Mouse (Mus musculus) liver, embryonic 15.5 days (tissue): ENCODE measurements at regions not wholly inside any gene's neighbourhood (a gene's known extent, or its start where the extent isn't known, plus 50 kb on each side); places are given as distances from the start of the nearest gene placed in this dataset.

Source experiments
- ATAC-seq: fragments of 200-750 bp; cut with Nextera tagmentation; 2 replicates; pipeline ENCODE4 v1.8.0; 2017; ENCODE audit warnings: moderate number of reproducible peaks, mild to moderate bottlenecking, moderate library complexity; ENCODE audit not compliant: insufficient read depth
- H3K27ac ChIP-seq: fragments of 300-500 bp; sonication (generic); replicated peaks from 2 replicates; pipeline ENCODE4 v1.5.1; 2015; ENCODE audit warnings: mild to moderate bottlenecking, inconsistent platforms
- H3K27me3 ChIP-seq: fragments of 300-500 bp; sonication (generic); 2 replicates; pipeline ENCODE4 v1.6.1; 2015; ENCODE audit warnings: mild to moderate bottlenecking, inconsistent platforms
- H3K36me3 ChIP-seq: fragments of 300-500 bp; sonication (generic); replicated peaks from 2 replicates; pipeline ENCODE4 v1.6.1; 2015; ENCODE audit warnings: moderate library complexity, mild to moderate bottlenecking, inconsistent platforms
- H3K4me1 ChIP-seq: fragments of 300-500 bp; sonication (generic); replicated peaks from 2 replicates; pipeline ENCODE4 v1.6.1; 2015; ENCODE audit warnings: inconsistent platforms
- H3K4me2 ChIP-seq: fragments of 300-500 bp; sonication (generic); 2 replicates; pipeline ENCODE4 v1.6.1; 2015; ENCODE audit warnings: moderate library complexity, mild to moderate bottlenecking, inconsistent platforms
- H3K4me3 ChIP-seq: fragments of 300-500 bp; sonication (generic); replicated peaks from 2 replicates; pipeline ENCODE4 v1.5.1; 2015; ENCODE audit warnings: mild to moderate bottlenecking, inconsistent platforms
- H3K9ac ChIP-seq: fragments of 300-500 bp; sonication (generic); 2 replicates; pipeline ENCODE4 v1.6.1; 2015; ENCODE audit warnings: moderate library complexity, mild to moderate bottlenecking, inconsistent platforms
- H3K9me3 ChIP-seq: fragments of 300-500 bp; sonication (generic); replicated peaks from 2 replicates; pipeline ENCODE4 v1.6.1; 2016; ENCODE audit warnings: inconsistent platforms
- WGBS: fragments of 180-500 bp; shearing (Covaris S2); methylation state at CpG from one replicate; pipeline ENCODE4 v1.1.7; 2015; ENCODE audit warnings: mixed read lengths; ENCODE audit not compliant: insufficient replicate concordance; 5-methylcytosine and 5-hydroxymethylcytosine counted together

DNA sequence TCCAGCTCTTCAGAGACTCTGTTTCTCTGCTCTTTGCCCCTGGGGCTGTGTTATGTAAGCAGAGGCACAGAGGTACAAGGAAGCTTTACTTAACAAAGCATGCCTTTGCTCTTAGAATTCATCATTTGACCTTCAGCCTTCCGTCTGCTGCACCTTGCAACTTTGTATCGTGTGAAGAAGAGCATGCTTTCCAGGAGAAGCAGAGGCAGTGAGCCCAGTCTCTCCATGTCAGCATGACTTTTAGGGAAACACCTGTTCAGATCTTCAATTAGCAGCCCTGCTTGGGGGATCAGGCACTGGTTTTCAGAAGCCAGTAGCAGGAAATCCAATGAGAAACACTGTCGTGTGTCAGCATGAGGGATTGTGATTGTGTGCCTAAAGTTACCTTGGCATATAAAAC, 226.7 kb downstream of the Abcc12 start:
- Histone ChIP-seq H3K4me3 (no peak overlapping the region), H3K36me3 (no peaks in the 10 kb centered on the region), H3K27ac (no peak overlapping the region), H3K27me3 (no peaks in the 10 kb centered on the region), H3K4me1 (no peaks in the 10 kb centered on the region), H3K9ac (no peak overlapping the region), H3K9me3 (no peaks in the 10 kb centered on the region), H3K4me2 (no peak overlapping the region)
- ATAC-seq = no peak
- 57% methylated on average over 3 of the region's 3 CpGs for WGBS

DNA sequence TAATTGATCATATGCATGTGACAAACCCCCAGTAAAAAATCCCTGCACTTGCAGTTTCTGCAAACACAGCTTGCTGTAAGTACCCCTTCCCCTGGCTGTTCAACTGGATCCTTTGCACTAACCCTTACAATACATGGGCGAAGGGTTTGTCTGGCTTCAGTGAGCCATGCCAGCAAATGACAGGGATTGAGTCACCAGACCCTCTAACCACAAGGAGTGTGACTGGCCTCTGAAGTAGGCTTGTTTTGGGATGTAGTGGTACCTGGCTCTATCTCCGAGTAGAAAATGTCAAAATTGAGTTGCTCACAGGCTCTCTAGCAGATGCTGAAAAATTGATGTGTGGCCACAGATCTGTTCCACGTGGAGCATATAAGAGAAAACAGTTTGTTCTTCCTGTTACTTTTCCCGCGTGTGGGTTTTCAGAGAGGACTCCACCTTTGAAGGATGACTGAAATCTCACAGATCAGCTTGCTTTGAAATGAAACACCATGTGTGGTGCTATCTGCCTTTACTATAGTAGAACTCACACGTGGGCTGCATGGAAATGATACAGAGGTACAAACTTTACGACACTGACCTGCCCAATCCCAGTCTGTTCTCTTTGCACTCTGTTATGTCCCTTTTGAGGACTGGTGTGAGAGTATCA, 228.8 kb downstream of the Abcc12 start:
- ATAC-seq = no peak
- Histone ChIP-seq H3K9me3 (no peaks in the 10 kb centered on the region), H3K36me3 (no peaks in the 10 kb centered on the region), H3K4me1 (no peaks in the 10 kb centered on the region), H3K4me2 (no peak overlapping the region), H3K27ac (no peak overlapping the region), H3K4me3 (no peak overlapping the region), H3K9ac (no peak overlapping the region), H3K27me3 (no peaks in the 10 kb centered on the region)
- WGBS = 58% methylated on average over 7 of the region's 7 CpGs

DNA sequence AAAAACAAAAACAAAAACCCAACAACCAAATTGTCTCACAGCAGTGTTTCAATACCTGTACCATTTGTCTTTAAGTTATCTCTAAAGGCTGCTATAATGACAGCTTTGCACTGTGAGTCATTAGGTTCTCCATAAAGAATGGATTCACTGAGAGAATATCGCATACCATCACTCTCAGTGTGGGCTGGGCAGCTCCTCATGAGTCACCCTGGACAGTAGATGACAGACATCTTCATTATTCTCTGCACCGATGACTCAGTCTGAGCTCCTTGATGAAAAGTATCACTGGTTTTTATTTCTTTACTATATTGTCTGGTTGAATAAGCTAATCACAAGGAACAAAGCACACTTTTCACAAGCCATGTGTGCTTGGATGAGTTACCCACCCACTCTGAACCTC, 230.4 kb downstream of the Abcc12 start:
- no peaks in the 10 kb centered on the region for H3K36me3 ChIP-seq
- no peaks in the 10 kb centered on the region for H3K27me3 ChIP-seq
- no peaks in the 10 kb centered on the region for H3K4me1 ChIP-seq
- no peak overlapping the region for H3K4me3 ChIP-seq
- H3K4me2 ChIP-seq = no peak overlapping the region
- H3K27ac ChIP-seq = no peak overlapping the region
- H3K9me3 ChIP-seq = no peaks in the 10 kb centered on the region
- H3K9ac ChIP-seq = no peak overlapping the region
- ATAC-seq = no peak
- WGBS = 76% methylated on average over 2 of the region's 2 CpGs

DNA sequence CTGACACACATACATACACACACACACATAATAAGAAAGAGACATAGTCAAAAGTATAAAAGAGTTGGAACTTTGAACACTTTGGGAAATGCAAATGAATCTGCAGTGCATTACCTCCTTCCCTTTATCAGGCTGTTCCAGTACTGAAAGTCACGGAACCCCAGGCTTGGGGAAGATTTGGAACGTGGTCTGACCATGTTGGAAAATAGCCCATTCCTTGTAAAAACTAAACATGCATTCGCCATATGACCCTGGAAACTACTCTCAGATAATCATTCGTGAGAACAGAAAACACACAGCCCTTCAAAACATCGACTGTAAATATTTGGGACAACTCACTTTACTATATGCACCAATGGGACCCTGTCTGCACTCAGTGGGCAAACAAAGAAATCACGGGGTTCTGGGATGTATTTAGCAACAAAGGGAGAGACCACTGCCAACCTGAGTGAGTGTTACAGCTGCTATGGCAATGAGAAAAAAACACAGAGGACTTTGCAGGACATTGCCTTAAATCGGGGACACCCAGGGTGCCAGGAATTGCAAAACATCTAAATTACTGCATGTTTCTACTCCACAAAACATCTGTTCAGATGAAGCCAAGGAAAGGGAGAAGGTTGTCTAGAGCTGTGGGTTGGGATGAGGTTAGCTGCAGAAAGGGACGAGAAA, 238.3 kb downstream of the Abcc12 start:
- WGBS = 53% methylated on average over 8 of the region's 8 CpGs
- H3K27ac ChIP-seq = no peak overlapping the region
- H3K27me3 ChIP-seq = no peaks in the 10 kb centered on the region
- H3K4me2 ChIP-seq = no peak overlapping the region
- H3K9ac ChIP-seq = no peak overlapping the region
- H3K4me3 ChIP-seq = no peak overlapping the region
- H3K36me3 ChIP-seq = no peaks in the 10 kb centered on the region
- H3K4me1 ChIP-seq = no peaks in the 10 kb centered on the region
- ATAC-seq = no peak
- H3K9me3 ChIP-seq = no peaks in the 10 kb centered on the region

DNA sequence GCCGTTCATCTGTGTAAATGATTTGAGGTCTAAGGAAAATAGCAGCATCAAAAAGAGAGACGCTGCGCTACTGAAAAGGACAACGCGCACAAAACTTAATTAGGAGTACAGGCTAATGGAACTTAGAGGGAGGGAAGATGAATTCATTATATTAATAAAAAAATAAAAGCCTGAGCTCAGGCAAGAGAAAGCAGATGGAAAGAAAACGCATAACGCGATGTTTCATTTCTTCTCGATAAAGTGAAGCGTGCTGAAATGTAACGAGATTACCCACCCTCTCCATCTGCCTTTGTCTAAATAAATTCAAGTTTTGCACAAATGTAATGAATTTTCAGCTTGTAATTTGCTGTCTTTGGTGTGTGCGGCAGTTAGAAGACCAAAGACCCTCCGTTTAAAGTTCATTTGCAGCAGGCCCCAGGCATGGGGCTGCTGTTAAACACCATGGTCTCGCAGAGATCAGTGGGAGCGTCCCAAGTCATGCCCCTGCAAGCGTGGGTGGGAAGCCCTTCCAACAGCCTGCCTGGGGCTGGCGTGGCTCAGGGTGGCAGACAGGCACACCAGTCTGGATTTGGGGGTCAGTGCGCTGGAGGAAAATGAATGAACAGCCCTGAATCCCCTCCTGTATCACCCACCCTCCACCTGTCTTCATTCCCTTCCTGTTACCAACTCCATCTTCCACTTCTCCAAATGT, 241.8 kb downstream of the Abcc12 start:
- Histone ChIP-seq H3K4me3 (no peak overlapping the region), H3K4me2 (no peak overlapping the region), H3K9ac (no peak overlapping the region), H3K4me1 (no peaks in the 10 kb centered on the region), H3K27me3 (no peaks in the 10 kb centered on the region), H3K36me3 (no peaks in the 10 kb centered on the region), H3K9me3 (no peaks in the 10 kb centered on the region), H3K27ac (no peak overlapping the region)
- no peak for ATAC-seq
- WGBS = 78% methylated on average over 18 of the region's 18 CpGs

DNA sequence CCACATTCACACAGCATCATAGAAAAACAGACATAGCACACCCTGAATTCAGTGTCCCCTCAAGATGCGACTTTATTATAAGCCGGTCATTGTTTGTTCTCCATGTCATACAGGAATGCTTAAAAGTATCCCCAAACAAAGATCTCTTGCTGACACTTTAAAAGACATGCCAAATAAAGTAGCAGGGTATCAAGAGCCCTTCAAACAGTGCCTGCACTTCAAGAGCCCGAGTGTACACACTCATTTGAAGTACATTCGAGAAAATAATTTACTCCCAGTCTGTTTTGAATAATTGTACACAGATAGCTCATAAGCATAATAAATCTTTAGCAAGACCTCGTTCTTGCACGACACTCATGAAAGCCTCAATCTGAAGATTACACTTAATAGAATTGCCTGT, 249.1 kb downstream of the Abcc12 start:
- H3K9ac ChIP-seq = no peak overlapping the region
- H3K4me2 ChIP-seq = no peak overlapping the region
- no peak overlapping the region for H3K4me3 ChIP-seq
- H3K36me3 ChIP-seq = no peaks in the 10 kb centered on the region
- 59% methylated on average over 6 of the region's 6 CpGs for whole genome bisulfite sequencing
- no peaks in the 10 kb centered on the region for H3K9me3 ChIP-seq
- H3K27me3 ChIP-seq = no peaks in the 10 kb centered on the region
- no peaks in the 10 kb centered on the region for H3K4me1 ChIP-seq
- ATAC-seq = no peak
- H3K27ac ChIP-seq = no peak overlapping the region

DNA sequence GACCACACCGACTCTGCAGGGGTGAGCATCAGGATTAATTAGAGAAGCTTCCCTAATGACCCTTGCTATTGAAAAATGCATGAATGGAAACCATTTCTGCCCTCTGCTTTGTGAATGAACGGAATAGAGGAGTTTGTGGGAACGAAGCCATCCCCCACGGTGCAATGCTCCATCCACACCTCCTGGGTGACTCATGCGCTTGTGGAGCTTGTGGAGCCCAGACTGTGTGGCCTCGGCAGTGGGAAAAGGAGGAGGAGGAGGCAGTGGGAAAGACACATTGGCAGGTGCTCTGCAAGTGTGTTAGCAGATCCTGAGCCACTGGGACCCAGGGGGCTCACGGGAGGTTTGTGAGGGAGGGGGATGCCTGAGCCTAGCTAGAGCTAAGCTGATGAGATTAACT, 251.9 kb downstream of the Abcc12 start:
- Histone ChIP-seq H3K36me3 (no peaks in the 10 kb centered on the region), H3K27me3 (no peaks in the 10 kb centered on the region), H3K4me2 (no peak overlapping the region), H3K27ac (no peak overlapping the region), H3K4me1 (no peaks in the 10 kb centered on the region), H3K9ac (no peak overlapping the region), H3K4me3 (no peak overlapping the region), H3K9me3 (no peaks in the 10 kb centered on the region)
- WGBS = 54% methylated on average over 7 of the region's 7 CpGs
- ATAC-seq = no peak

DNA sequence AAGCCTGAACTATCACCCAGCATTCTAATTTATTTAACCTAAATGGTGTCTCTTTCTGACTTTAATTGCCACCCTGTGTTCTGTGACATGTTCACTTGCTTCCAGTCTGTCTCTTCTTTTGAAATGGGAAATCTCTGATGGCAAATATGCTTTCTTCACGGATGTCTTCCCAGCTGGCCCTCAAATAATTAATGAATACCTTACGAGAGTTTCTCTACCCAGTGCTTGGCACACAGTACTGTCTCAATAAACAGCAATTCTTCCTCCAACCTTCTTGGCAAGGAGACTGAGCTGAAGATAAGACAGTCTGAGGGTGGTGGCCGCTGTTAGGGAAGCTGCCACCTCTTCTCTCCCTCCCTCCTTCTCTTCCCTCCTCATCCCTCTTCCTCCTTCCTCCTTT, 252.5 kb downstream of the Abcc12 start:
- no peak overlapping the region for H3K27ac ChIP-seq
- WGBS = 52% methylated on average over 3 of the region's 3 CpGs
- H3K9ac ChIP-seq = no peak overlapping the region
- no peak overlapping the region for H3K4me3 ChIP-seq
- no peak for ATAC-seq
- no peak overlapping the region for H3K4me2 ChIP-seq
- H3K4me1 ChIP-seq = no peaks in the 10 kb centered on the region
- no peaks in the 10 kb centered on the region for H3K9me3 ChIP-seq
- no peaks in the 10 kb centered on the region for H3K27me3 ChIP-seq
- H3K36me3 ChIP-seq = no peaks in the 10 kb centered on the region

DNA sequence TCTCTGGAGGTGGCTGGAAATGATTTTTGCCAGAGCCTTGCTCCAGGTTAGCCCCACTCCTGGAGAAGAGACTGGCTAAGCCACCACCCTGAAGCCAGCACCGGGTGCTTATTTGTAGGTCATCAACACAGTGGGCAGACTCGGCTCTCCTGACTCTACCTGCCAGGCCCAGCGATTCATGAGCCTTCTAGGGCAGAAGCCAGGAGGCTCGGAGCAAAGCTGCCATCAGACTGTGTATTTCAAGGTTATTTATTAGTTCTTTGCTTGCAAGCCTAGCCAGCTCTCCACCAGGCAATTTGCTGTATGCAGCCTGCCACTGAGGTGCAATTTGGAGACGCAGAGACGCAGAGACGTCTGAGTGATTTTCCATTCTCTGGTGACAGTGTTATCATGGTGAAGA, 255.4 kb downstream of the Abcc12 start:
- Histone ChIP-seq H3K4me2 (no peak overlapping the region), H3K9me3 (no peaks in the 10 kb centered on the region), H3K4me3 (no peak overlapping the region), H3K27me3 (no peaks in the 10 kb centered on the region), H3K4me1 (no peaks in the 10 kb centered on the region), H3K27ac (no peak overlapping the region), H3K9ac (no peak overlapping the region), H3K36me3 (no peaks in the 10 kb centered on the region)
- no peak for ATAC-seq
- 61% methylated on average over 7 of the region's 7 CpGs for WGBS

DNA sequence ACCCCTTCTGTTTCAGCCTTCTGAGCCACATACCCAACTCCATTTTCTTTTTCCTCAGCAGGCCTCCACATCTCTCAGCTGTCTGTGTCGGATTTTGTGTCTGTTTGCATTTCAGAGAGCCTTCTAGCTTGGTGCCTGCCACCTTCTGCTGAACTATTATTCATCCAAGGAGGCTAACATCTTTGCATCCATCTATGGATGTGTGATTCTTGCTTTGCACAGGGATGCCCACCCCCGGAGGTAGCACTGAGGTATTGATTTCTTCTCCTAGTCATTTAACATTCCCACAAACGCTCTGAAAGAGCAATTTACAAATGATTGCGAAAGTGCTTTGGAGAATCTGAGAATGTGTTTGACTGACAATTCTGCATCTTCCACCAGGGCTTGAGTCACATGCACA, 255.9 kb downstream of the Abcc12 start:
- no peak overlapping the region for H3K4me3 ChIP-seq
- no peak overlapping the region for H3K27ac ChIP-seq
- H3K9me3 ChIP-seq = no peaks in the 10 kb centered on the region
- WGBS = 44% methylated on average over 4 of the region's 4 CpGs
- H3K36me3 ChIP-seq = no peaks in the 10 kb centered on the region
- H3K9ac ChIP-seq = no peak overlapping the region
- no peak overlapping the region for H3K4me2 ChIP-seq
- H3K27me3 ChIP-seq = no peaks in the 10 kb centered on the region
- ATAC-seq = no peak
- H3K4me1 ChIP-seq = no peaks in the 10 kb centered on the region

DNA sequence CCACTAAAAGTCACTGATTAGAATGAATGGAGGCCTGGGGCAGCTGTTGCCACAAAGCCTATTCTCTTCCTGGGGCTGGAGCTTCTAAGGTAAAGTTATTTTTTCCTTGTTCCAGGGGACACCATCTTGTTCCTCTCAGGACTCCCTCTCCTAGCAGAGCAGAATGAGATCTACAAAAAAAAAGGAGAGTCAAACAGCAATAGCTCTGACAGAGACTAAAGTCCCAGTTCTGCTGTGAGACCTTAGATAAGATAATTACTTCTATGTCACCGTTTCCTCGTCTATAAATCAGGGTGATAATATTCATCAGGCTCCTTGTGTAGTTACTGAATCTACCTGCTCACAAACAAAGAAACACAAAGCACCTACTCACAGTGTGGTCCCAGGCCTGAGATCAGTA, 256.7 kb downstream of the Abcc12 start:
- Histone ChIP-seq H3K4me2 (no peak overlapping the region), H3K9me3 (no peaks in the 10 kb centered on the region), H3K27ac (no peak overlapping the region), H3K4me1 (no peaks in the 10 kb centered on the region), H3K27me3 (no peaks in the 10 kb centered on the region), H3K4me3 (no peak overlapping the region), H3K36me3 (no peaks in the 10 kb centered on the region), H3K9ac (no peak overlapping the region)
- ATAC-seq = no peak
- WGBS = 25% methylated on average over 2 of the region's 2 CpGs
